Mouse (Mus musculus): ENCODE results near the gene Prss38.
"Not testable (repeated sequence)": the region's sequence is repeated elsewhere in the genome, so short reads cannot be mapped to it uniquely, and the experiment has no call there.

The Prss38 gene

DNA sequence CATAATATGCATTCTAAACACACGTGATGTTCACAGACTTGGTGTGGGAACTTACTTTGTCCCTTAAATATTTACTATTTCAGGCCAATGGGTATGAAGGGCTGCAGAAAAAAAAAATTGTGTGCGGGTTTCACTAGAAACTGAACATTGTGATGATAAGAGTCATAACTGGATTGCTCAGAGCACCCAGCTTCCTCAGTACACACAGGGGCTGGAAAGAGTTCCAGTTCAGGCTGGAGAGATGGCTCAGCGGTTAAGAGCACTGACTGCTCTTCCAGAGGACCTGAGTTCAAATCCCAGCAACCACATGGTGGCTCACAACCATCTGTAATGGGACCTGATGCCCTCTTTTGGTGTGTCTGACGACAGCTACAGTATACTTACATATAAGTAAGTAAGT lies 7.5 kb downstream of the Prss38 start:
- not testable (repeated sequence) for DNase-seq

DNA sequence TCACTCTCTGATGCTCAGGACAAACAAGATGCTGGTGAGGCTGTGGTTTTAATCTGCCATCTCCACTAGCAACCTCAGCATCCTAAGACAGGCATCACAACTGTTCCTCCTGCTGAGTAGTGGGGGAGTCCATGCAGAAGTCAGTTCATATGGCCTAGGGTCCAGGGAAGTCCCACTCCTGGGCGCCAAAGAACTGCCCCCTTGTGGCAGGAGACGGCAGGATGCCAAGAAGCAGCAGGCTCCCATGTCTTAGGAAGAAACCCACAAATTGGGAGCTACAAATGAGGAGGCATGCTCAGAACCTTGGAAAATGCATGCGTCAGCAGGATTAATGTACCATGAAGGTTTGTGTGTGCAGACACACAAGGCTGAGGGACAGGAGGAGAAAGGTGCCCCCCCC lies 8.8 kb downstream of the Prss38 start:
- peak; percentile 31 for DNase-seq

DNA sequence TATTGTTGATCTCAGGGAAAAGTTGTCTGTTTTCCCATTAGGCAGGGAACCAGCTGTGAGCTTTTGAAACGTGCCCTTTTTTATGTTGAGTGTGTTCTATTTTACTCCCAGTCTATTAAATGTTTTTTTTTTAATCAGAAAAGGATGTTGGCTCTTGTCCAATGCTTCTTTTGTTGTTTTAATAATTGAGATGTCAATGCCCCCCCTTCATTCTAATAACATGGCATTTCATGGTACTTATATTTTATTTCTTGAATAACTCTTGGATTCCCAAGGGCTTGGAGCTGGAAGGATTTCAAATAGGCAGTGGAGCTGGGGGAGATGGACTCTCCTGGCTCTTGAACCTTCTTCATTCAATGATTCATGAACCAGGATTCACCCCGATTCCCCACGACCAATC lies 9.4 kb downstream of the Prss38 start:
- no peak for DNase-seq

DNA sequence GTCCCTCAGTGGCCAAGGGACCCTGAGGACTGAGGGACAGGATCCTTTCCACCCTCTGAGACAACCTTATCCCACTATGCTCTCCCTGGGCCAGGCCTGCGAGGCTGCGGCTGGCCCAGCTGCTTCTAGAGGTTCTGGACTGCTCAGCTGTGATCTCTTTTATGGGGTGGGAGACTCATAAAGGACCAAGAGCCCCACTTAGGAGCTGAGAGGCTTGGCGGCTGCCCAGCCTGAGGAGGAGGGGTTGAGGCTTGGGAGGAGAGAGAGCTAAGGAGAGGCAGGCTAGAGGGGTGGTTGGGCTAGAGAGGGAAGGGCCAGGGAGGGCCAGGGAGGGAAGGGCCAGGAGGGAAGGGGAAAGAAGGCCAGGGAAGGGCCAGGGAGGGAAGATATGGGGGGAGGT lies 11.0 kb downstream of the Prss38 start:
- no peak for DNase-seq

DNA sequence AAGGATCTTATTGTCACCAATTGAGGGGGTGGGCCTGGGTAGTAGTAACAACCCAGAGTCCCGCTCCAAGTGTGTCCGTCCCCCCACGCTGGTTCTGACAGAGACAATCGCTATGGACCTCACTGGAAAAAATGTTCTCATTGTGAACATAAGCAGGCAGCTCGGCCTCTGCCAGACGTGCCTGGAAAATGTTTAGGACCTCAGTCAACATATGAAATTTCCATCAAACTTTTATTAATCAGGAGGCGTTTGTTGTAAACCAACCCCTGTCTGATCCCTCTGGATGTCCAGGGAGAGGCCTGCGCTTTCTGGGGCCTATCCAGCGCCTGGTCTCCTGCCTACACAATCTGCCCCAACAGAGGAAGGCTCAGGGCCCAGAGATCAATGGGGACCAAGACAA lies 11.4 kb downstream of the Prss38 start:
- DNase-seq = no peak

DNA sequence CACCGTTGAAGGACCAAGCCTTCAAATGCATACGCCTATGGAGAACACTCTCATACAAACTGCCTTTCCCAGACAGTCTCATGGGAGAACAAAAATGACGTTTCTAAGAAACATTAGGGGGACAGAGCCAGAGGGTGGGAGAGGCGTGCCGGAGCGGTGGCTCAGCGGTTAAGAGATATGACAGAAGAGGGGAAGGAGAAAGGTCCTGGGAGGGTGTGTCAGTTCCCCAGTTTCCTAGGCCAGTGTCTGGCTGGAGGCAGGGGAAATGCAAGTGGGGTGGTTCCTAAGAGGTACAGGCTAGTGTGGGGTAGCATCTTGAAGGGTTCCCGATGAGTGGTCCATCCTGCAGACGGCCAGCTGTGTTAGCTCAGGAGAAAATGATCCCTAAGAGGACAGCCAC lies 14.2 kb downstream of the Prss38 start:
- DNase-seq = no peak

DNA sequence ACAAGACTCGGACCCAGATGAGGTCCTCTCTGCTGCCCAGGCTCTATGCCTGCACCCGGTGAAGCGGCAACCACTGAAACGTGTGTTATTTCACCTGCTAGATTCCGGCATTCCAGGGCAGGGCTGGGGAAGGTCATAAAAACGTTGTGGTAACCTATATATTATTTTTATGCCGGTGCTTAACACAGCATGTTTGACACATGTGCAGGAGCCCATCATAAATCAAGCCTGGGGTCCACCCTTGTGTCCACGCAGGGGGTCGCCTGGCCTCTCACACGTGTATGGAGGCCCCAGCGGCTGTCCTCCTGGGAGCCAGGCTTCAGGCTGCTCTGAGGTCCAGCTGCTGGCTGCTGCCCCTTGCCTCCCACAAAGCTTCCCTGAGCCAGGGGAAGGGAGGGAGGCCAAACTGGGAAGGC lies 18.6 kb downstream of the Prss38 start:
- no peak for DNase-seq

DNA sequence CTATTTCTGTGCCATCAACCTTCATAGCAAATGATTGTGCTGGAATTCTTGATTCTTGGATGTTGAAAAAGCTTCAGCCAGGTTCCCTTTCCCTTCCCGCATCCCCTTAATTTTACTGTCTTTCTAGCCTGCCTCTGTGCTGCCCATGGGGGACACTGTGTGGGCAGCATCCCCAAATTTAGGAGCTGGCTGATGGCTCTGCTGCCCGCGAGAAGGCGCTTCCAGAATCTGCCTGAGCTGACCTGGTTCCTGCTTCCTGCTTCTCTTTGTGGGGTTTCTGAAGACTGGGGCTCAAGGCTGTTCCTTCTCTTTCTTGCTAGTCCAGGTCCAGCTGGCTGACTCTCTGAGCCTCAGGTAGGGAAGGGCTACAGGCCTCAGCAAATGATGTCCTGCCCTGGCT lies 20.7 kb downstream of the Prss38 start:
- no peak for DNase-seq

DNA sequence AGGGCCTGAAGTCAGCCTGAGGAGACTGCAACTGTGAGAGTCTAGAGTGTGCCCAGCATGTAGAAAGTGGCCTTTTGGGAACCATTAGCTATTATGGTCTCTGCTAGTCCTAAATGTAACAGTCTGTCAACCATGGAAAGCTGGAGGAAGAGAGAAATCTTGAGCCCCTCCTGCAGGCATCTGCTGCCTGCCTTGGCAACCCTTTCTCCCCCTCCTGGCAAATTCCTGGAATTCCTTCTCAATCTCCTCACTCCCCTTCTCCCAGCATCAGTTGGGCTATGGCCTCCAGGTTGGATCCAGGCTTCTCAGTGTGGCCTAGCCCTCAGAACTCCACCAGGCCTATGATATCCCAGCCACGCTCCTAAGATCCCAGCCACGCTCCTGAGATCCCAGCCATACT lies 25.1 kb downstream of the Prss38 start:
- DNase-seq = no peak

DNA sequence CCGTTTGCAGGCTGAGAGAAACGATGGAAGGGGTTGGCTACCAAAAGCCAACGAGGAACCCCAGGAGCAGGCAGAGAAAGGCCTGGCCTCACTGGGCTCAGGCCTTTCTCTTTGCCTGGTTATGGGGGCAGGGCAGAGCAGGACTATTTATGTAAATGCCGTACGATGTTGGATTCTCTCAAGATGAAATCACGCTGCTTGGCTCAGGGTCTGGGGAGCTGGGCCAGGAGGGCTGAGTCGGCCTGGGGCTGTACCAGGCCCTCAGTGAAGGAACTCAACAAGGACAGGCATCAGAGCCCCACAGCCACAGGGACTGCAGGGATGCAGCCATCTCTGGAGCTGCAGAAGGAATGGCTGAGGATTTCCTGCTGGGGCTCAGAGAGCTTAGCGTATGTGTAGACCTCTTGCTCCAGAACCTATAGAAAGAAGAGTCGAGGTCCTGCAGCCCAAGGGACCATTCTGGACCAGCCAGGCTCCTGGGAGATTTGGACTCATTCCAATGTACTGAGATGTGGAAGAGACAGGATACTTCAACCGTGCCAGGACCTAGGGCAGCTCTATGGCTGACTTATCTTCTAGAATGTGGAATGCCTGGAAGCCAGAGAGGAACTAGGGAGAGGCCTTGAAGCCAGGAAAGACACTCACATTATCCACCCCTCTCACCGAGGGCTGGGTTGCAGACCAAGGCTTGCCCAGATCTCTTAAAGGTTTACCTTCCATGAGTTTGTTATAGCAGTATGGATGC lies 29.1 kb downstream of the Prss38 start:
- no peak for DNase-seq

DNA sequence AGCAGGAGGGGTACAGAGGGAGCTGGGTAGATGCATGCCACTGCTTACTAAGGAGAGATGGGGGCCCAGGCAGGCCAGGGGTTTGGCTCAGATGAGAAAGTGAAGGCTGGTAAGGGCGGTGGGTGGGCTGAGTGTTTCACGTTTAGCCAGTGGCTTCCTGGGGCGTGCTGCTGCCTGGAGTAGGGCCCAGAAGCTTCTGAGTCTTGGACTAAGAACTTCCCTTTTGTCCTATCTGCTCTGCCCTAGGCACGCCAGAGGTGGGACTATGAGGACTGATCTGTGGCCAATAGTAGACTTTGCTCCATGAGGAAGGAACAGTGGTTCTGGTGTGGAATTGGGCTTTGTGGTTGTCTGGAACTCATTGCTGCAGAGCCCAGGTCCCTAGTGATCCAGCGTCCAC lies 32.5 kb downstream of the Prss38 start:
- DNase-seq = no peak

DNA sequence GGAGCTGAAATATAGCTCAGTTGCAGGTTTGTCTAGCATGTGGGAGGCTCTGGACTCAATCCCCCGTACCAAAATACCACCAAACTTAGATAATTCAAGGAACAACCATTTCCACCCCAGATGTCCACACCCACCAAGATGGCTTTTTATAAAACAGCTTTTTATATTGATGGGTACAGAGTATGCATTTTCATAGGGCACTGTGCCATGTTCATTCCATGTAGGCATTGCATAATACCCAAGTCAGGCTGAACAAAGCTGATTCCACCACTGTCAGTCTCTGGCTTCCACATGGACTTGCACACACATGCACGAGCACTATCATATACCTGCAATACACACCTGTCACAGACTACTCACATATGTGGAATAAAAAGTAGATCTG lies 36.7 kb downstream of the Prss38 start:
- no peak for DNase-seq

DNA sequence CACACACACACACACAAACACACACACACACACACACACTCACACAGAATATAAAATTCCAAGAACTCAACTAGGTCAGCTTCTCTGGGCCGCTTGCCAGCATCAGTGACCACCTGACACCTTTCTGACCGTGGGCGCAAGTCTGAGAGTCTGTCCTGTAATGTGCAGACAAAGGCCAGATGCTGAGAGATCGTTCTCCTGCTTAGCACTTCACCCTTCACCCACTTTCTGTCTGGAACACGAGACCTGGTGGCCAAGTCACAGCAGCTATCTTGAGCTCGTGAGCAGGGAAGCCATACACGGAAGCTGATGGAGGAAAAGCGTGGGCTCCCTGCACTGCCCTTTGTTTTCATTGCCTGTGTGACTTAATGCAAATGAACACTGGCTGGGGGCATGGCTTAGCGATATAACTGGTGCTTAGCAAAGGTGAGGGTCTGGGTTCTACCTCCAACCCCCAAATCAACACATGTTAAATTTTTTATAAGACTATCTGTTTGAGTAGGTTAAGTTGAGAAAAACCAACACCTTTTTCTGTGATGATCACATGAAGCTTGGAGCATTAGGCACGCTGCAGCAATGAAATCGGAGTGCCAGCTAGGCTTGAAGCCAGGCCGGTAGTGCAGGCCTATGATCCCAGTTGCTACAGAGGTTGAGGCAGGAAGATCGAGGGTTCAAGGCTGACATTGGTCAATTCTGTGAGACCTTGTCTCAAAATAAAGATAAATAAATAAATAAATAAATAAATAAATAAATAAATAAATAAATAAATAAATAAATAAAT lies 37.3 kb downstream of the Prss38 start:
- no peak for DNase-seq

DNA sequence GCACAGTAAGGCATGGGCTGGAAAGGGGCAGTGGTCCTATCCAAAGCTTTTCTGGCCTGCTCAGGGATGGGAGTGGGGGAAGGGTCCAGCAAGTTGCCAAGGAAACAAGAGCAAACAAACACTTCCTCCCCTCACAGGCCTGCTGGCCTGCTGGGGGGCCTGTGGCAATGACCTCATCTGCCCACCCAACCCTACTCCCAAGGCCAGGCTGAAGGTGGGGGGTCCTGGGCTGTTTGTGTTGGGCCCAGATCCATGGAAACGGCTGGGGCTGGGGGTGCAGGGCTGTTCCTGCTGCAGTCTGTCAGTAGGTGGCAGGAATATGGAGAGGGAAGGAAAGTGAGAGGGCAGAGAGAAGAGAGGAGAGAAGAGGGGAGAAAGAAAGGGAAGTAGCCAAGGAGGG lies 39.1 kb downstream of the Prss38 start:
- DNase-seq = no peak

DNA sequence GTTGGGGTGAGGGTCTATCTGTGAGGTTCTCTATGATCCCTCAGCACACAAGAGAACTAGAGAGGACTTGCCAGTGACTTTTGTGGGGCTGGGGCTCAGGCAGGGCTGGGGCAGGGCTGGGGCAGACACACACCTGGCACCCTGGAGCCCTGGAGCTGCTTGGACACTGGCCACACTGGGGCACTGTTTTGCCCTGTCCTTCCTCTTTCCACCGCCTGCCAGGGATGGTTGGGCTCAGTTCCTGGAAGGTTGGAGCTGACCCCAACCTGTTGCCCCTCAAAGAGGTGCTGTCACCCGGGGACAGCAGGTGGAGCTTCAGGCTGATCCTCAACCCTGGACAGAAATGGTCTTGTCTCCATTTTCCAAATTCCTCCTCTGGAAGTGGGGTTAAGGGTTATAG lies 39.5 kb downstream of the Prss38 start:
- DNase-seq = no peak

DNA sequence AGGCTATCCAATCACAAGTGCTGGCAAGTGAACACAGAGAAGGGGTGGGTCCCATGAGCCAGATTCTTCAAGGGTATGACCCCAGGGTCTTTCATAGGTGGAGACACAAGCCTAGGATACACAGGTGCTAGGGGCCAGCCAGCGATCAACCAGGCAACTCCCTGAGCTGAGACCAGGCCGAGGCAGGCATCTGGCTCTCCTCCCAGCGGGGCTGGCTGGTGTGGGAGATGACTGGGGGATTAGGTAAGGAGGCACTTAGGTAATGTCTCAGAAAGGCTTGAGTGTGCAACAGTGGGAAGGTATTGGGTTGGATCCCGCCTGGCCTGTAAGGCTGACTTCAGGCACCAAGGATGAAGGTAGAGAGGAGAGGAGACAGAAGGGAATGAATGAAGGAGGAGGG lies 40.3 kb downstream of the Prss38 start:
- DNase-seq = no peak

DNA sequence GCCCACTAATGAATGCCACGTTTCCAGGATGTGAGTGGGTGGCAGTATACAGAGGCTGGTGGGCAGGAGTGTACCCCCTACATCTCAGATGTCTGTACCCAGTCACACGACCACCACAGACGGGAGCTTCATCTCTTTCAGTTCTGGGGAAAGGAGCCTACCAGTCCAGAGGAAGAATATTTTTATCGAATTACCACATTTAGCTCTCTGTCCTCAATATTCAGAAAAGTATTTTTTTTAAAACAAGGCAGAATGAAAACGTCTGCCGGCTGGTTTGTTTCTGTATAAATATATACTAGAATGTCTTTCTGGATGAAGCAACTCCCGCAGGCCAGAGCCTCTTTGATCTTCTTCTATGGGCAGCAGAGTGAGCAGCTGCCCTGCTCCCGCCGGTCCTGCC lies 42.5 kb downstream of the Prss38 start:
- no peak for DNase-seq

DNA sequence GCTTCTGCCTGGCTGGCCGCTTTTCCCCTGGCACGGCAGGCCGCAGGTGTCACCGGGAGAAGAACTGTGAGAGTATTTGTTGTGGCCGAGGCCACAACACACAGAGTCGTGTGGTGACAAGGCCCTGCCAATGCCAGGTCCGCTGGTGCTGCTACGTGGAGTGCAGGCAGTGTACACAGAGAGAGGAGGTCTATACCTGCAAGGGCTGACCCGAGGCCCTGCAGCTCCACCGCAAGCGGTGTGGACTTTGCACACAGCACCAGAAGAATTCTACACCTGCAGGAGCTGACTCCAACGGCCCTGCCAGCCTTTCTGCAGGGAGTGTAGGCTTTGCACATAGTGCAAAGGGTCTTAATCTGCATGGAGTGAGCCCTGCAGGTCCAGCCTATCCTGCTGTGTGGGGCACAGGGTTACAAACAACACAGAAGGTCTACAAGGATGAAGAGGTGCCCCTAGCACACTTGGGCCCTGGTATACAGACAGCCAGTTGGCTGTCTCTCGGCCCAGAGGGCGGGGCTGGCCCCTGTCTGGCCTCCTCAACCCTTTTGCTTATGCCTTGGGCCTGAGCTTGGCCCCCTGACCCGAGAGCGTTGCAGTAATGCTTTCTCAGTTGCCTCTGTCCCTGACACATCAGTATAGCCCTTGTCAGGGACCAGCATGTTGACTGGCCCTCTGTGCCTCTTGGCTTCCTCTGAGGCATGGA lies 44.1 kb downstream of the Prss38 start:
- DNase-seq = no peak

DNA sequence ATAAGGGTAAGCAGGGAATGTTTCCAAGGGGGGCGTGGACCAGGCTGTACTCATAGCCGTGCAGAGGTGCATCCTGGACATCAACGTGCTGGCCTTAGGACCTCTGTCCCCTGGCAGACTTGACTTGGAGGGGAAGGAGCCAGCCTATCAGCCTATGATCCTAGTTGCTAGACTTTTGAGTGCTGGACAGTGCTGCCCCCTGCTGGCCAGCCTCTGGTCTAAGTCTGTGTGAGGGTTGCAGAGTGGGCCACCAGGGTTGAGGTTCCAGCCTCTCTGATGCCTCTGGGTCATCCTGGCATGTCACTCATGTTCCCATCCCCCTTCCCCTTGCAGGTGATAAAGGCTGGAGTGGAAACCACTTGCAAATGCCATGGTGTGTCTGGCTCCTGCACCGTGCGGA lies 44.9 kb downstream of the Prss38 start:
- DNase-seq = peak; percentile 46

DNA sequence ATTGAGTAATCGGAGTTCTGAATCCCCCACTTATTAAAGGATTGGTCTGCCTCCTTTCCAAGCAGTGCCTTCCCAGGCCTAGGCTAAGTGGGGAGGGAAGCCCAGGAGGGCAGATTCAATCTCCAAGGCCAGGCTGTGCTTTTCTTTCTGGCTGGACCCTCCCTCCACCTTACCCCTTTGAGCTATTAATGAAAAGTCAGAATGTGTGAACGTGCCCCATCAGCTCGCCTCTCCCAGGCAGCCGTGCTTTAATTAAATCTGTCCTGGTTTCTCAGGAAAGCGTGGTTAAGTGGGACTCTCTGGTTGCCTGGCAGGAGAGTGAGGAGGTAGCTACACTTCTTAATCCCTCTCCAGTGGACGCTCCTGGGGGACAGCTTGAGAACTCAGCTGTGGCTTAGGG lies 45.8 kb downstream of the Prss38 start:
- no peak for DNase-seq

DNA sequence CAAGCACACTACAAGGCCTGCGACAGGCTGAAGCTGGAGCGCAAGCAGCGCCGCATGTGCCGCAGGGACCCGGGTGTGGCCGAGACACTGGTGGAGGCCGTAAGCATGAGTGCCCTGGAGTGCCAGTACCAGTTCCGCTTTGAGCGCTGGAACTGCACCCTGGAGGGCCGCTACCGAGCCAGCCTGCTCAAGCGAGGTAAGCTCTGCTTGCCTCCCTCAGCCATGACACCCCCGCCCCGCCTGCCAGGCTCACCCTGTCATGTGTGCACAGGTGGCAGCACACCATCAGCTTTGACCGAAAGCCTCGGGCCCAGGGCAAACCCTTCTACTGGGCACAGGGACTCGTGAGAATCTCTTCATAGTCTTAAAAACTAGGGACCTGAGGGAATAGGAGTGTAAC lies 47.8 kb downstream of the Prss38 start:
- DNase-seq = no peak

DNA sequence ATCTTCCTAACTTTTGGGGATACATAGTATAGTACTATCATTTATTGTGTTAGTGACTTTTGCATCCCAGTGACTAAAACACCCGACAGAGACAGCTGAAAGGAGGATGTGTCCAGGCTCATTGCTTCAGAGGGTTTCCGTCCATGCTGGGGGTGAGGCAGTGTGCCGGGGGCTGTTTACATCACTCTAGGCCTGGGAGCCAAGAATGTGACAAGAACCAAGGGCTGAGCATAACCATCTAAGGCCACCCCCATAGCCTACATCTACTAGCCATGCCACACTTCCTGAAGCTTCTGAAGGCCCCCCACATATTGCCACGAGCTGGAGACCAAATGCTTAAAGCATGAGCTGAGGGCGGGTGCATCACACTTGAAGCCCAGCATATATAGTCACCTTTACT lies 50.7 kb downstream of the Prss38 start:
- DNase-seq = no peak

DNA sequence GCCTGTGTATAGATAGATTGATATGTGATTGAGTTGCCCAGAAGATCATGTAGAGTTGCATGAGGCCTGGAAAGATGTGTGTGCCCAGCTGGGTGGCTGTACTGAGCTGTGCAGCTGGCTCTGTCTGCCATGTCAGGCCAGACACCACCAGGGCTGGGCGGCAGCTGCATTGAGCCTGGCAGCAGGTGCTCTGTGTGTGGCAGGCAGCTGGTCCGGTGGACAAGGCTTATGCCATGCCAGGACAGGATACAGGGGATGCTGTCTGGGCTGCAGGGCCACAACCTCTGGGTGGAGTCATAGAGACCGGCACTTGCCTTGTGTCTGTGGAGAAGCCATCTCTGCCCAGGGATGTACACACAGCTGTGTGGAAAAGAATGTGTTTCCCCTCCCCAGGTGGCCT lies 52.5 kb downstream of the Prss38 start:
- DNase-seq = no peak
